Mouse (Mus musculus) adipocyte (in vitro differentiated cells): ENCODE measurements around the gene Slc12a7.

Source experiments
- DNase-seq: peaks from one replicate; pipeline ENCODE4 v3.0.0-alpha.2; 2016; ENCODE audit warnings: low spot score

Slc12a7 gene

GRCm38 (mm10) chr13:73763439-73764255 is 30.8 kb downstream of the Slc12a7 start:
- DNase-seq = peak; percentile 85

DNA sequence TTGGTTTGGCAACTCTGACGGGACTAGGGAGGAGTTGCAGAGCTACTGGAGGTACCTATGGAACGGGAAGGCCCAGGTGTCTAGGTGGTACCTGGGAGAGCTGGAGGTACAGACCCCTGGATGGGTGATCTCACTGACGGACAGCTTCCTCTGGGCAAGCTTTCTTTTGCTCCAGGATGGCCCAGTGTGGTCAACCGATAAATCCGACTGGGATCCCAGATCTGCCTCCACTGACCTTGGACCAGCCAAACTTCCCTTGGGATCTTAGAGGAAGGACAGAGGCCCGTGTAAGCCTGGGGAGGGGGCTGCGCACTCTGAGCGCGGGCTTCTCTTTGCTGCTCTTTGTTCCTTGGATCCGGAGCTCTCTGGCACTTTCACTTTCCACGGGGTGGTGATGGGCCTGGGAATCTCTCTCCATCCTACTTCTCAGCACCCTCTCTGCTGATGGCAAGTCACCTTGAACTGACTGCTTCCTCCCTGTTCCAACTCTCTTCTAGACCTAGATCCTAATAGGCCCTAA is 31.4 kb downstream of the Slc12a7 start:
- DNase-seq = peak; percentile 34

DNA sequence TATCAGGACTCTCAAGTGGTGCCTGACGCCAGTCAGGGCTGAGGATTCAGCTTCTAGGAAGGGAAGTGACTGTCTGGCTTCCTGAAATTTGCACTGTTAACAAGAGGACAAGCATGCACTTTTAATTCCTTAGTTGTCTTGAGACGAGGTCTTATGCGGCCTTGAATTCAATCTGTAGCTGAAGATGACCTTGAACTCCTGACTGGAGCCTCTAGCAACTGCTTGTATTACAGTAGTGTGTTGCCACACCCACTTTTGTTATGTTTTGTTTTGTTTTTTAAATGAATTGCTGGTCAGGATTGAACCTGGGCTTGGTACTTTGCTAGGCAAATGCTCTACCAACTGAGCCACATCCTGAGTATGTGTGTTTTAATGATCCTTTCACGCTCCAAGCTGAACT is 32.5 kb downstream of the Slc12a7 start:
- DNase-seq = no peak

DNA sequence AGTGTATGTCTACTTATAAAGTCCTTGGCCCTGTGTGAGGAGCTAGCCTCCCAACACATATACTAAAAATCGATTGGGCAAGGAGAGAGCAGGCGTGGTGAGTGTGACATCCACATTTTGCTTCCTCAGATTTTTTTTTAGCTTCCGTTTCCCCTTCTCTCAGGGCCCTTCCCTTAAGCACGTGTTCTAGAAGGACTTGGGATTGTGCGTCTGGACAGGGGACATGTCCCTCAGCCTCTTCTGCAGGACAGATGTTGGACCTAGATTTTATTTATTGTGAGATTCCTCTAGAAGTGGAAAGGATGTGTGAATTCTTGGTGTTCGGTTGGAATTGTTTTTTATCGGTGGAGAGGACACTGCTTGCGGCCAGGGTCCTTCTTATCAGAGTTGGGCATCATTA is 34.3 kb downstream of the Slc12a7 start:
- no peak for DNase-seq

- no peak for DNase-seq
Observed at GRCm38 (mm10) chr13:73767754-73768153, 34.9 kb downstream of the Slc12a7 start.

GRCm38 (mm10) chr13:73768311-73768710 is 35.4 kb downstream of the Slc12a7 start:
- no peak for DNase-seq

DNA sequence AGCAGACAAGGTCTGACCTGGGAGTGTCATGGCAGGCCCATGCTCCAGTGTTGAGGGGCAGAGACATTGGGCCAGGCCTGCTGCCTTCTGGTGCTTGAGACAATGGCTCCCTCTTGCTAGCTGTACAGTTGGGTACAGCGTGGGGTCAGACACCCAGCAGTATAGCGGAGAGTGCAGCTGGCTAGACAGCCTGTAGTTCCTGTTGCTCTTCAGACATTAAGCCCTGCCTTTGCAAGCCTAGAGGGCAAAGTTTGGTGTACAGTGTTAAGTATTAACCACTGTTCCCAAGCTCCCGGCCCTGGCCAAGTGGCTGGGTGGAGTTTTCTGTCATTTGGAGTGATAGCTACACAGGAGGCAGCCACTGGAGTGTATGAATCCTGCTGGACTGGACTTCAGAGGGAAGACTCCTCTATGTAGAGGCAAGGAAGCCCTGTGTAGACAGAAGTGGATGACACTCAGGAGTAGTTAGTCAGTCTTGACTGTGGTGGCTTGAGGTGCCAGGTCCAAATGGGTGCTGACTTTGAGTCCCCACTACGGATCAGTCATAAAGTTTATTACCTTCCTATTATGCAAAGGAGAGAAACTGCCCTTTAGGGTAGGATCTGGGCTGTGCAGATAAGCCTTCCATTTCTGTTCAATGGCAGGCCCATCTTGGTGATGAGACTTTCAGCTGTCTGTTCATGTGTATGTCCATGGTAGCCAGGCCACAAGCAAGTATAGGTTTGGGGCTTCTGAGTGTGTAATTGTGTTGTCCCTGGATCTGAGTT is 37.2 kb downstream of the Slc12a7 start:
- DNase-seq = peak; percentile 25

DNA sequence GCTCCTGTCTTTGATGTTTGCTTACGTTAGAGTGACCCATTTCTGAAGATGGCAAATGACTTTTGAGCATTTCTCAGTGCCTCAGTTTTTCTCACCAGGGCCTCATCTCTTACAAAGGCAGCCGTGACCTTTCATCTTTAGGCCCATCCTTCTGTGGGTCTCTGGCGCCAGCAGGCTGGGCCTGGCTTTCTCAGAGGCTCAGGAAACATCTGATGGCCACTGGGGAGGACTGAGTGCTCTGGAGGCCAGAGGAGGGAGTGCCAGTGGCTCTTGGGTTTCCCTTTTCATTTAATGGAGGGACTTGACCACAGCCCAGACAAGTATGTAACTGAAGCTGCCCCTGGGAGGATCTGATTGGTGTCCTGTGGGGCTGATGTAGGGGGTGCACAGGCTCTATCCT is 38.2 kb downstream of the Slc12a7 start:
- DNase-seq = peak; percentile 42

- DNase-seq = peak; percentile 11
Observed at GRCm38 (mm10) chr13:73772655-73773054, 39.8 kb downstream of the Slc12a7 start.

DNA sequence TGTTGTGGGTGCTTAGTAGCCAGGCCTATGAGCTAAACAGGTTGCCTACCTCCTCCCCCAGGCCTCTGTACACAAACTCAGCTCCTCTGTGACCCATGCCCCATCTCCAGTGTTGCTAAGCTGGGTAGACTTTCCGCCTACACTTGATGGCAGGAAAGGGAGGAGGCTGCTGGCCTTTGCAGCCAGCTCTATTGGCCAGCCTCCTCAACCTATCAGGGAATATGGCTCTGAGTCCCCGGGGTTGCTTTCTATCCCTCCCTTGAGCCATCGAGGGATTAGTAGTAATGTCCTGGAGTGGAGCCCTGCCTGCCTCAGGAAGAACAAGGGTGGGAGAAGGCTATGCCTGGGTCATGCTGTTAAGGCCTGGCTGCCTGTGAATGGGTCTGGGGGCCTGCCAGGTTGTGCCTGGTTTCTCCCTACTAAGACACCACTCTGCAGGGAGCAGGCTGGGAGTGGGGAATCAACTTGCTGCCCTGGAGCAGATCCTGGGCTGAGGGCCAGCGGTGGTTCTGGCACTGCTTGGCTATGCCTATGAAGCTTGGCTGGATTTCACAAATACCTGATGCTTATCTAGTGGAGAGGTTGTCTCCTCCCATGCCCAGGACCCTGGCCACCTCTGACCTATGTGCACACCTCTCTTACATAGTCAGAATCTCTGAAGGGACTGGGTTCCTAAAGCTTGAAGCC is 40.8 kb downstream of the Slc12a7 start:
- peak; percentile 90 for DNase-seq

DNA sequence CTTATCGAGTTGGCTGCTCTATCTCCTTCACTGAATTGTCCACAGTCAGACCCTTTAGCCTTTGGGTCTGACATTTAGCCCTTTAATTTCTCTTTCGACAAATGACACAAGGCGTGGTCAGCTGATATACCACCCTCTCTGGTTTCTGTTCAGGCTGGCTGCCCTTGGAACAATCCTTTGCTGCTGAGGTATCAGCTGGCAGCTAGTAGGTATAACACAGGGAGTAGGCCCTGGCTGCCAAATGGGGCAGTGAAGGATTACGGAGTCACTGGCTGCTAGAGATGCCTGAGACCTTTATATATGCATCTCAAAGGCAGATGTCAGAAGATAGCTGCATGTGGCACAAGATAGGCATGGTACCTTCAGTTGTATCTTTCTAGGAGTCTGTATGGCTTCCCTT is 42.9 kb downstream of the Slc12a7 start:
- no peak for DNase-seq

GRCm38 (mm10) chr13:73777578-73777977 is 44.7 kb downstream of the Slc12a7 start:
- DNase-seq = peak; percentile 71

GRCm38 (mm10) chr13:73782486-73782885 is 49.6 kb downstream of the Slc12a7 start:
- DNase-seq = no peak

DNA sequence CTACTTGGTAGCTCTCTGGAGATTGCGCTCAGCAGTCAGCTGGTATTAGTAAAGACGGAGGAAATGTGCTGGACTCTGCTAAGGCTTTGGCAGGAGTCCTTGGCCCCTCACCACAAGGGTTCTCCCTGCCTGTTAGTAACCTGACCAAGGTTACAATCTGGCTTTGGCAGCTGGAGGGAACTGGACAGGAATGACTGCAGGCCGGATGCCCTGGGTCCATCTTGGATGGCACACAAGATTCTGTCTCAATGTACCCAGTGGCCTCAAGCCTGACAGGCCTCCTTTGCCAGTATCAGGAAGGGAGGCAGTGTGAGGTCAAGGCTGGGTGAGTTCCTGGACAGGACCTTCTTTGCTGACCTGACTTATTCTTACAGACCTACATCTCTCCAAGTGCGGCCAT is 59.3 kb downstream of the Slc12a7 start:
- DNase-seq = peak; percentile 57

DNA sequence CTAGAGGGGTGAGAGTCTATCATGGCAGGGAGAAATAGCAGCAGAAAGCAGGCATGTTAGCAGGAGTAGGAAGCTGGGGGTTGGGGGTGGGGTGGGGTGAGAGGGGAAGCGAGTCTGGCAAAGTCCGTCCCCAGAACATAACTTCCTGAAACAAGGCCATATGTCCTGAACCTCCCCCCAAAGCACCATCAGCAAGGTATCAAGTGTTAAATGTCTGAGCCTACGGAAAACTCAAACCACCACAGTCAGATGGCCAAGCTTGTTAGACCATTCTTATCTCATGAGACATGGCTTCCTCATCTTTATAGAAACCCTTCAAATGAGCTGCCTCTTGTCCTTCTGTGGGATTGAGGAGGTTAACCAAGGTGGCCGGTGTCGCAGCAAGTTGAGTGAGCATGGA is 60.3 kb downstream of the Slc12a7 start:
- no peak for DNase-seq

GRCm38 (mm10) chr13:73799110-73799509 is 66.2 kb downstream of the Slc12a7 start:
- DNase-seq = peak; percentile 80

DNA sequence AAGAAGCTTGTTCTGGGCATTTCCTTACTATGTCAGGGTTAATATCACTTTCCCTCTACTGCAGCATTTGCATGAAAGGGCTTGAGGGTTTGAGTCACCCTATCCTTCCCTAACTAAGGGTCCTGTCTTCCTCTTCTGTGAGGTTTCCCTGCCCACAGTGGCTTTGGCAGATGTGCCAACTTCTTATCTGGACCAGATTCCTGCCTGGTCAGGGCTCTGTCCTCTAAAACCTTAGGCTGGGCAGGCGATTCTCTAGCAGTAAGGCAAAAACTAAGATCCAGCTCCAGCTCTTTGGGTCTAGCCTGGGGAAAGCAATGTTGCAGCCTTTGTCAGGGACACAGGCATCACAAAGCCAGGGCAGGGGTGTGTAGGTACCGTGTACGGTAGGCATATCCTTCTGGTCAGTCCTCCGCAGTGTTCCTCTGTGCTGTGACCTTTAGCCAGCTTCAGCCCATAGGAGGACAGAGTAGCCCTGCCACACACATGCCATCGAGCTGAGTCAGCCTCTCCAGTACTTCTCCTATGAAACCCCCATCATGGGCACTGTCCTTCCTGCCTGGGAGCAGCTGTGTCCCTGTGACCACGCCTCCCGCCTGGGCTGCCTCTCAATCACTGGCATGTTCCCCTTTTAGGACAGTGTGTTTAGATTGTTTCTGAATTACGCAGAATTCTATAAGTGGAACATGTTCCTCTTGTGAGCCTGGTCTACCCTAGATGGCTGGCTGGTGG is 70.7 kb downstream of the Slc12a7 start:
- peak; percentile 68 for DNase-seq

DNA sequence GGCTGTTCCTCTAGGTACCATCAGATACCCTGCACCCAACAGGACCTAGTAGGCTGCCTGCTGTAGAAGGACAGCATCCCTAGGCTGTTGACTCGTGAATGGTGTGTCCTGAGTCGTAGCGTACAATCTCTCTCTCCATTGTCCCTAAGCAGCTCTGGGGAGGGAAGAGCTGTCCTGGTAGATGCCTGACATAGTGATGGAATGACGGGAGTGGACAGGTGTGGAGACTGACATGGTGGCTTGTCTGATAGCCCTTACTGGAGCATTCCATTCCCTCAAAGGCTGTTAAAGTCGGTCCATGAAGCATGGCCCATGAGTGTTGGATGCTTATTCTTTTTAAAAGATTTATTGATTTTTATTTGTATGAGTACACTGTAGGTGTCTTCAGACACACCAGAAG is 72.0 kb downstream of the Slc12a7 start:
- DNase-seq = no peak

GRCm38 (mm10) chr13:73812936-73813335 is 80.0 kb downstream of the Slc12a7 start:
- no peak for DNase-seq

DNA sequence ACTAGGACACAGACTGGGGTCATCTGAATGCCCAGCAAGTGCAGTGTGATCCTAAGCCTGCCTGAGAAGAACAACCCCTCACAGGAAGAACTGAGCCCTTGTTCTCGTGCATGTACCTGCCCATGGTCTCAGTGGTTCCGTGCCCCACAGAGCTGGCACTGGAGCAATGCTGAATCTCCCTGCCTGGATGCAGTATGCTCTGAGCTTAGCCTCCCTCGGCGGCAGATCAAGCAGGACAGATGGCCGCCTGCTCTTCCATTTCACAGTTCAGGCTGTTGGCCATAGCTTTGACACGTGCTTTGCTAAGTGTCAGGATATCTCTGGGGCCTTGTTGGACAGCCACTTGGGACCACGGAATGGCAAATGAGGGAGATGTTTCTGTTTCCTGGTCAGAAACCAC is 81.3 kb downstream of the Slc12a7 start:
- no peak for DNase-seq

DNA sequence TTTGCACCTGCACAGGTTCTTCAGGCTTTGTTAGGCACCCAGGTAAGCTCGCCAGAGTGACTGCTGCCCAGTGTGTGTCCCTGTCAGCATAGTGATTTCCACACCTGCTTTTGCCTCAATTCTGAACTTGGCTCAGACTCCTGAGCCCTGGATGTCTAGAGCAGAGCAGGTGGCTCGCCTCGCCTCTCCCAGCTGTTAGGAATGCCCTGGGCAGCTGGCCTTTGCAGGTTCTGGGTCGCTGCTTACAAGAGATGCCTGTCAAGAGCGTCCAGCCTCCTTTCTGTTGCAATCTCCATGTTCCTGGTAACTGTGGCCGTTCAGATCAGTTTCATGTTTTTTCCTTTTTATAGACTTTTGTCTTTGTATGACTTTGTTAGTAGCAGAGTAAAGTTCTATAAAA is 83.4 kb downstream of the Slc12a7 start:
- no peak for DNase-seq

DNA sequence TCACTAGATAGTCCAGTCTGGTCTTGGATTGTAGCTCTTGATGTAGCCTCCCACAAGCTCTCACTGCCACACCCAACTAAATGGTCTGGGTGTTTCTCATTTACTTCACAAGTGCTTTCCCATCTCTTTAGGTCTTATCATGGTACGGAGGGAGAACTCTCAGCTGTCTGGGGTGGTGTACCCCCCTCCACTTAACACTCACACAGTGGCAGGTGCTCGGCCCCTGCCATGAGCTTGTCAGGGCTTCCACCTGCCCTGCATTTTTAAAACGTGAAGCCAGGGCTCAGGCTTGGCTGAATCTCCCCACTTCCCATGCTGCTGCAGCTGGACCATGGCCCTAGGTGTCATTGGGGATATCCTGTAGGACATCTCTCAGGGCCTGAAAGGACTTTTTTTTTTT is 86.0 kb downstream of the Slc12a7 start:
- DNase-seq = no peak
